Mouse (Mus musculus): ENCODE measurements at regions not wholly inside any gene's neighbourhood (a gene's known extent, or its start where the extent isn't known, plus 50 kb on each side); places are given as distances from the start of the nearest gene placed in this dataset.

DNA sequence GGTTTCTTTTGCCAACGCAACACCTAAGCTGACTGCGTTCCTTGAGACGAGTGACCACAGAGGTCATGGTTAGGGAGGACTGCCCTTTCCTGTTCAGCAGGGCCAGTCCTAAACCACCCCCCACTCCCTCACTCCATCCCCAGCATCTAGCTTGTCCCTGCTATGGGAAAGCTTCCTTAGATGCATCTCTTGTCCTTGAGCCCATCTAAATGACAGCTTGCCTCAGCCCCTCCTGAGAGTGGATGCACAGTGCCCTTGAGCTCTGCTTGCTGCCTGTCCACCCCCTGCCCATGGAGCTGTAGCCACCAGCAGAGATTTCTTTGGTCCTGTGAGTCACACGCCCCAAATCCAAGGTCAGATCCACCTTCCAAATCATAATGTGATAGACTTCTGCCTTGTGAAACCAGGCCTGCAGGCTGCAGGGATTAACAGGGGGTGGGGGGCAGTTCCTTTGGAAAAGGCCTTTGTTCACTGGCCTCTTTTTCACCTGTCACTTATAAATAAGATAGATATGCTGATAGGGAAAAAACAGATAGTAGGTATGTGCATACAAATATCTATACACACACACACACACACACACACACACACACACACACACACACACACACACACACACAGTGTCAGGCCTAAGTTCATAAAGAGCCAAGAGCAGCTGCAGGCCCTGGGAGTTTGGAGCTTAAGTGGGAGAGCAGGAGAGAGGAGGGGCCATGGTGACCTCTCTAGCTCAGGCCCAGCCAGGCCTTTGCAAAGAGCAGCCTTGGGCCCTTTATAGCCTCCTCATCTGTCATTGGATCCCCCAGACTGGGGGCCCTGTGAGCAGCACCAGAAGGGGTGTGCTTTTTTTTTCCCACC lies 56.4 kb upstream of the Adra2c start:
- DNase-seq: no peak

GRCm38 (mm10) chr5:35216271-35216670 lies 61.8 kb upstream of the Adra2c start:
- DNase-seq: no peak

DNA sequence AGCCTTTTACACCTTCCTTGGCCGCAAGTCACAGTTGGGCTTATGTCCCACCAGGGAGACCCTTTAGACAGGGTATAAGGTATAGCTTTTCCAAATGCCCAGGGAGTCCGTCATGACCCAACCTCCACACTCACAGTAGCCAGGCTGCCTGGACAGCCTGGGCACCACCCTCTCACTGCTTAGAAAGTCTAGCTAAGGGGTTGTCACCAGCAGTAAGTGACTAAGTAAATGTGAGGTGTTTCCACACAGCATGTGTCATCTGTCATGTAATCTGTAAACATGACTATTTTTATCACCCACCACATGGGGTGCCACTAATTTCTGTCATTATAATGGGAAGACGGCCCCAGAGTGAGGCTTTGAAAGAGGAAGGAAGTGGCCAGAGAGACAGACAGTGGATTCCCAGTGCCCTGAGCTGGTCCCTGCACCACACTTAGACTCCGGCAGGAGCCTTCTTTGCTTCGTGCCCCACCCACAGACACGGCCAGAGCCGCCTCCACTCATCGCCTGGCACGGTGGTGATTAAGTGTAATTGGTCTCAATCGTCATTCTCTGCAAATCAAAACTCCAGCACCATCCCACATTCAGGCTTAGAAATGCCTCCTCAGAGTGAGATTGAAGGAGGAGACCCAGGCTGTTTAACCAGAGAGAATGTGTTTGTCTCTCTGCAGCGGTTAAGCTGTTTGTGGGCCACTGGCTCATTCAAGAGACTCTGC lies 62.5 kb upstream of the Adra2c start:
- no peak for DNase-seq

DNA sequence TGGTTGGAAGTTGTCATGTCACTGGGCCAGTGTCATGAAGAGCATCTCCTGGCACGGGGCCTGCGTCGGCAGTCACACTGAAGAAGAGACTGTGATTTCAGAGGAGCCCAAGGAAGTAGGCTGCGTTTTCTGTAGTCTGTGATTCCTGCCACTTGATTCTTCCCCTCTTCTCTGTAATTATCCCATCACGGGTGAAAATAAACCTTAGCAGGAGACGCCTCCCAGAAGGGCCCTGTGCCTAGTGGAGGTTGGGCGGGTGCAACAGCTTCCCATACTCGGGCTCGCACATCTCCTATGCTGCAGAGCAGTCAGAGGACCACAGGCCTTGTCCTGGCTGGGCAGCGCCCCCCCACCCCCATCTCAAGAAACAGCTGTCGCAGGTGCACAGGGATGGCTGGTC lies 63.1 kb upstream of the Adra2c start:
- no peak for DNase-seq

DNA sequence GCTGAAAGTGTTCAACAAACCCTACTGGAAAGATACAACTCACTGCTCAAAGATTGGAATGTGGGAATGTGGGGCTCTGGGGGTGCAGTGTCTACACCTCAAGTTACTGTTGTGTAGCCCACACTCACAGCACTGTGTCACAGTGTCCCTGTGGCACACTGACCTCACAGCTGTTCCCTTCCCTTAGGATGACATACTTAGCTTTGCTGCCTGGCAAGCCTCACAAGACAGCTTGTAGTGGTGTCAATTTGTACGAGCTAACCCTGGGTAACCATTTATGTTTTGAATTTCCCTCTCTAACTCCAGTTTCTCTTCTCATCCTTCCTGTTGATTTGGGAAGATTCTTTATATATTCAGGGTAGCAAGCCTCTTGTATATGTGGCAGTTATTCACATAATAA lies 68.8 kb upstream of the Adra2c start:
- no peak for DNase-seq

- DNase-seq: no peak
These were observed 74.1 kb upstream of the Adra2c start for GRCm38 (mm10) chr5:35204049-35204448.

DNA sequence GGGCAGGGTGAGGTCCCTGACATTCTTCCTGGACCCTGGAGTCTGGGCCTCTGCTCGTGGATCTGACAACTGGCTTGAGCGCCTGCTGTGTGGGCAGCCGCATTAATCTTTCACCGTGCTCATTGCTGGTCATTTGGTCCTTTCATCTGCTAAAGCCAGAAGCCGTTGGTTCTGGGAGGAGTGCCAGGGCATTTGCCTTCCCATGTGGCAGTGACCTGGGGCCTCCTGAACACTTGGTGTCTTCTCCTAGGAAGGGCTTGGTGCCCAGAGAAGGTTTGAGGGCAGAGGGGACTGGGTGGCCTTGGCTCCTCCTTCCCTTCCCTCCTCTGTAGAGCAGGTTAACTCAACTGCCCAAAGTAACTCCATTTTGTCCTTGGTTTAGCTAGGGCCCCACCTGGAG lies 79.7 kb upstream of the Adra2c start:
- DNase-seq: peak; percentile 60 to 66

- DNase-seq: peak; percentile 98 to 99
These were observed 83.7 kb upstream of the Lrpap1 start for GRCm38 (mm10) chr5:35189113-35189797.

DNA sequence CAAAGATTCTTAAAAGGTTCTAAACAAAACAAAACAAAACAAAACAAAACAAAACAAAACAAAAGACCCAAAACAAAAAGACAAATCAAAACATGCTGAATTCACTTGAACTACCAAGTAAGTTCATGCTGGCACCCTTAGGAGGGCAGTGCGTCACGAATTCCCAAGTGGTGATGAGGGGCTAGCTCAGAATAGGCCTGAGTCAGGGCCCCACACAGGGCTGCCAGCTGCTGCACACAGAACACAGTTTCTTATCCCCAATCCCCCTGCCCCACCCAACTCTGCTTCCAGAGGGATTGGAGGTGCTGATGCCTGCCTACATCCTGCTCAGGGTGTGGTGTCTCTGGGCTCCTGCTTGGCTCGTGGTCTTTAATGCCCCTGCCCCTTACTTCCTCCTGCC lies 80.3 kb upstream of the Lrpap1 start:
- DNase-seq: no peak

DNA sequence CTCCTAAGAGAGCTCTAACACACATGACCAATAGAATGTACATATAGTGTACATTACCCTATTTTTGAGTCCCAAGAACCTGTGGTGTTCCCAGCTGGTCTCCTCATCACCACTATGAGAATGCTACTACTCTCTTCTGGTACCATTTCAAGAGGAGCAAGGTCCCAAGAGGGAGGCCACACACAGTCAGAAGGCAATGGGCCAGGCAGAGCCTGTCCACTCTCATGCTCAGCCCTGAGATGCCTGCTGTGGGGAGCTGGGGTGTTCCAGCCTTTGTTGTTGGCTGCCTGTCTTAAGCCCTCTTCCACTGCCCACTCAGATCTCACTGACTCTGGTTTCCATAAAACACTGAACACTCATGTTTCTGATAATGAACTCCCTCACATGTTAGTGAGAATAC lies 79.7 kb upstream of the Lrpap1 start:
- DNase-seq: no peak

DNA sequence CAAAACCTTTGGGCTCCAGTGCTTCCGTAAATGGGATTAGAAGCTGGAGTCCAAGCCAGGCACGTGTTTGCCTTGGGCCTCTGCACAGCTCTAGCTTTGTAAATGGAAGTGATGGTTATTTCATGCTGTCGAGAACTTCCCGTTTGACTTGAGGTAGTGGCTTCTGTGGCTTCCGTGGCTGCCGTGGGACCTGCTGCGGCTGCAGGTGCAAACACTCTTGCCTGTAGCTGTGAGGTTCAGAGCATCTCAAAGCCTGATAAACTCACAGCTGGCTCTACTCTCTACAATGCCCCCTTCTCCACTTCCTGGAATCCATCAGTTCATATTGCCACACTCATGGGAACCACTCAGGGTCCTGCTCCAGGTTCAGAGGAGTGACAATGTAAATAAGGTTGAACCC lies 77.9 kb upstream of the Lrpap1 start:
- DNase-seq: no peak

GRCm38 (mm10) chr5:35177332-35177731 lies 71.8 kb upstream of the Lrpap1 start:
- peak; percentile 50 to 52 for DNase-seq

DNA sequence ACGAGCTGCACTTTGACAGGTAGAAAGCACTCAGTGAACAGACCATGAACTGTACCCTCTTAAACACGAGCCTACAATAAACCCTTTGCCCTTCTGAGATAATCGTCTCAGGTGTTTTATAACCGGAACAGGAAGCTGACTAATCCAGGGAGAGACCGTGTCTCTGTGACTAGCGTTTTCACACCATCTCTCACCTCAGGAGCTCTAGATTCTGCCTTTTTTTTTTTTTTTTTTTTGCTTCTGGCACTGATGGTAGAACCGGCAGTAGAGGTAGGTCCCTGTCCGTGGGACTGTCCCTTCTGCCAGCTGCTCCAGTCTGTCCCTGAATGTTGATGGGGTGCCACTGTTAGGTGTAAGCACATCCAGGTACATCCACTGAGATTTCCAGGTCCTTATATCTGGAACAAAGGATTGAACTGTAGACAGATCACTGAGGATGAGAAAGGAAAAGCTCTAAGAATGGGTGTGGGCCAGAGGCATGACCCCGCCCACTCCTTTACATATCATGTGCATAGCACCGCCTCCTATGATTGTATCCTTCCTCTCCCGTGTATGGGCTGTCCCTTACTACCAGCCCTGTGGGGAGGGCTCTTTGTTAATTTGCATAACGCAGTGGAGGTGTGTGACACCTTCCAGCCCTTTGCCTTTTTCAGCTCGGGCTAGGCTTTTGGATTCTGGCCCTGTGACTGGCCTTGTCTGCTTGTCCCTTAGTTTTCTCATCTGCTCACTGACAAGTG lies 70.7 kb upstream of the Lrpap1 start:
- DNase-seq: no peak

- no peak for DNase-seq
These were observed 68.8 kb upstream of the Lrpap1 start for GRCm38 (mm10) chr5:35174318-35174717.

GRCm38 (mm10) chr5:35171336-35171735 lies 65.8 kb upstream of the Lrpap1 start:
- peak; percentile 84 to 85 for DNase-seq

GRCm38 (mm10) chr5:35170369-35171130 lies 65.0 kb upstream of the Lrpap1 start:
- DNase-seq: no peak

GRCm38 (mm10) chr5:35169614-35170293 lies 64.2 kb upstream of the Lrpap1 start:
- no peak for DNase-seq

GRCm38 (mm10) chr5:35168853-35169252 lies 63.3 kb upstream of the Lrpap1 start:
- DNase-seq: no peak

- no peak for DNase-seq
These were observed 62.8 kb upstream of the Lrpap1 start for GRCm38 (mm10) chr5:35168369-35168768.

GRCm38 (mm10) chr5:35165993-35166392 lies 60.4 kb upstream of the Lrpap1 start:
- DNase-seq: no peak

DNA sequence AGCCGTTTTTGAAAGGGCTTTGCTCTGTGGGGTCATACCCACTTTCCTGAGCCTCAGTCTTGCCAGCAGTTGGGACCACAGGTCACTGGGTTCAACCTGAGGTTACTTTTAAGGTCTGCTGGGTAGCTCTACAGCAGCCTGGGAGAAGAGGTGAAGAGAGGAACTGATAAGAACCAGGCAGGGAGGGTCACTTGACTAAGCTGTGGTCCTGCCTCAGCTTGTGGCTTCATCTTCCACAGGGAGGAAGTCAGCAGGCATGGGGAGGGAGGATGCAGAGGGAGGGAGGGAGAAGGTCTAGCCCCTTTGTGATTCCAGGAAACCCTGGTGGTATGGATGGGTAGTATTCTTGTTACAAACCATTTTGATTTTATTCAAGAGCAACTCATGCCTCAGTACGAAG lies 59.9 kb upstream of the Lrpap1 start:
- DNase-seq: no peak

- peak in 1 of 2 experiments; percentile 49 for DNase-seq
These were observed 57.0 kb upstream of the Lrpap1 start for GRCm38 (mm10) chr5:35162607-35163006.
